Mouse (Mus musculus): ENCODE results near the gene Slc47a1. TPM values are rescaled to one million over a fixed set of nuclear protein-coding genes. Genes with fewer than 3 reads are reported as not detected.
"Not testable (repeated sequence)": the region's sequence is repeated elsewhere in the genome, so short reads cannot be mapped to it uniquely, and the experiment has no call there.

Gene Slc47a1
- polyA plus RNA-seq, 1 experiment = 0.10 TPM

DNA sequence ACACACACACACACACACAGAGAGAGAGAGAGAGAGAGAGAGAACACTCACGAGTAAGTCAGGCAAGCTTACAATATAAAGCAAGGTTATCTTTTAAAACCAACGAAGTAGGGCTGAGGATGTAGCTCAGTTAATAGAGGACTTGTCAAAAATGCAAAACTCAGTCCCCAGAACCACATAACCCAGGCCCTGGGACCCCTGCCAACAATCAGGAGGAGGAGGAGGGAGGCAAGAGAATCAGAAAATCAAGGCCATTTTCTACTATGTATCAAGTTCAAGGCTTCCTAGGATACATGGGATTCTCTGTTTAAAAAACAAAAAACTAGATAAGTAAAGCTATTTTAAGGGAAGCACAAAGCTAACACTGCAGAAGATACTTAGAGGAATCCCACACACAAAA is 61.3 kb downstream of the Slc47a1 start:
- no peak for DNase-seq (ENCODE audit: low read depth)
- no peak for TF ChIP-seq CTCF (IDR thresholded peaks at IDR 0.05; ENCODE audit: borderline replicate concordance, extremely low read depth, insufficient read depth, insufficient read length)
- no peak for TF ChIP-seq POLR2A (IDR thresholded peaks at IDR 0.05; ENCODE audit: borderline replicate concordance, extremely low read depth, insufficient read depth, insufficient read length, poor library complexity, severe bottlenecking)

DNA sequence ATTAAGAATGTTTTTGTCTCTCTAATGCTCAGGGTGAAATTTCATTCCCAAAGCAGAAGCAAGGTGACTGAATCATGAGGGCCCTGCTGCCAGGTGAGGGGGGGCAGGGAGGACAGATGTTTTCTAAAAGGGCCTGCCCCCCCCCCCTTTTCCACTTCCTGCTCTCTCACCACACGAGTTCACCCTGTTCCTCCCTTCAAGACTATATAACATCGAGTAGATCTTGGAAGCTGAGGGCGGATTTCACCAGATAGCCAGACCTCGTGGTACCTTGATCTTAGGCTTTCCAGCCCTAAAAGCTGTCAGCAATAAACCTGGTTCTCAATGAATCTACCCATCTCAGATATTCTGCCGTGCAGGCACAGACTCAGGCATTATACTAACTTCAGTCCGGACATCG is 67.8 kb downstream of the Slc47a1 start:
- no peak for DNase-seq (ENCODE audit: low read depth)
- no peak for TF ChIP-seq CTCF (IDR thresholded peaks at IDR 0.05; ENCODE audit: borderline replicate concordance, extremely low read depth, insufficient read depth, insufficient read length)
- no peak for TF ChIP-seq POLR2A (IDR thresholded peaks at IDR 0.05; ENCODE audit: borderline replicate concordance, extremely low read depth, insufficient read depth, insufficient read length, poor library complexity, severe bottlenecking)

GRCm38 (mm10) chr11:61309831-61310230 is 68.3 kb downstream of the Slc47a1 start:
- TF ChIP-seq POLR2A (IDR thresholded peaks at IDR 0.05; ENCODE audit: borderline replicate concordance, extremely low read depth, insufficient read depth, insufficient read length, poor library complexity, severe bottlenecking) (no peak), CTCF (IDR thresholded peaks at IDR 0.05; ENCODE audit: borderline replicate concordance, extremely low read depth, insufficient read depth, insufficient read length) (no peak)
- no peak for DNase-seq (ENCODE audit: low read depth)

DNA sequence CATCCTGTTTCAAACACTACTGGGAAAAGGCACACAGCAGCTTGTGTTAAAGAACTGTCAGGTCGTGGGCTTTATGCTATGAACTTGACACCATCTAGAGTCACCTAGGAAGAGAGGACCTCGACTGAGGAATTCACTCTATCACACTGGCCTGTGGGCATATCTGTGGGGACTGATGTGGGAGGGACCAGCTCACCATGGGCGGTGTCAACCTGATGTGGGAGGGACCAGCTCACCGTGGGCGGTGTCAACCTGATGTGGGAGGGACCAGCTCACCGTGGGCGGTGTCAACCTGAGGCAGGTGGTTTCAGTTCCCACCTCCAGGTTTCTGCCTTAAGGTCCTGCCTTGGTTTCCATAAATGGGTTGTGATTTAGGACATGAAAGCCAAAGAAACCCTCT is 70.3 kb downstream of the Slc47a1 start:
- TF ChIP-seq CTCF (IDR thresholded peaks at IDR 0.05; ENCODE audit: borderline replicate concordance, extremely low read depth, insufficient read depth, insufficient read length) (no peak), POLR2A (IDR thresholded peaks at IDR 0.05; ENCODE audit: borderline replicate concordance, extremely low read depth, insufficient read depth, insufficient read length, poor library complexity, severe bottlenecking) (no peak)
- DNase-seq (ENCODE audit: low read depth) = no peak

GRCm38 (mm10) chr11:61305377-61305776 is 72.8 kb downstream of the Slc47a1 start:
- peak; percentile 30 for DNase-seq (ENCODE audit: low read depth)
- TF ChIP-seq CTCF (IDR thresholded peaks at IDR 0.05; ENCODE audit: borderline replicate concordance, extremely low read depth, insufficient read depth, insufficient read length) (peak; percentile 27; the same call in 1 of the 2 replicates), POLR2A (IDR thresholded peaks at IDR 0.05; ENCODE audit: borderline replicate concordance, extremely low read depth, insufficient read depth, insufficient read length, poor library complexity, severe bottlenecking) (no peak)

DNA sequence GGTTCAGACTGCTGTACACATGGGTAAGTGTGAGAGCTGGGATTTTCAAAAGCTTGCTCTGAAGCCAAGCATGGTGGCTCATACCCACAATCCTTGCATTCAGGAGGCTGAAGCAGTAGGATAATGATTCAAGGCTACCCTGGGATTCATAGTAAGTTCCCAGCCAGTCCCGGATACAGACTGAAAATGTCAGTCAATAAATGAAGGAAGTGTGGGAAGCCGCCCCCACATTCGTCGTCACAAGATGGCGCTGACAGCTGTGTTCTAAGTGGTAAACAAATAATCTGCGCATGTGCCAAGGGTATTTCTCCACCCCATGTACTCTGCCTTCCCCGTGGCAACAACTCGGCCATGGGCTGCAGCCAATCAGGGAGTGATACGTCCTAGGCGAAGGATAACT is 73.6 kb downstream of the Slc47a1 start:
- DNase-seq (ENCODE audit: low read depth) = not testable (repeated sequence)

GRCm38 (mm10) chr11:61300716-61301392 is 77.3 kb downstream of the Slc47a1 start:
- TF ChIP-seq POLR2A (IDR thresholded peaks at IDR 0.05; ENCODE audit: borderline replicate concordance, extremely low read depth, insufficient read depth, insufficient read length, poor library complexity, severe bottlenecking) (no peak), CTCF (IDR thresholded peaks at IDR 0.05; ENCODE audit: borderline replicate concordance, extremely low read depth, insufficient read depth, insufficient read length) (no peak)
- peak; percentile 8 for DNase-seq (ENCODE audit: low read depth)

- no peak for DNase-seq (ENCODE audit: low read depth)
- TF ChIP-seq CTCF (IDR thresholded peaks at IDR 0.05; ENCODE audit: borderline replicate concordance, extremely low read depth, insufficient read depth, insufficient read length) (no peak), POLR2A (IDR thresholded peaks at IDR 0.05; ENCODE audit: borderline replicate concordance, extremely low read depth, insufficient read depth, insufficient read length, poor library complexity, severe bottlenecking) (no peak)
Observed at GRCm38 (mm10) chr11:61300205-61300604, 77.9 kb downstream of the Slc47a1 start.

DNA sequence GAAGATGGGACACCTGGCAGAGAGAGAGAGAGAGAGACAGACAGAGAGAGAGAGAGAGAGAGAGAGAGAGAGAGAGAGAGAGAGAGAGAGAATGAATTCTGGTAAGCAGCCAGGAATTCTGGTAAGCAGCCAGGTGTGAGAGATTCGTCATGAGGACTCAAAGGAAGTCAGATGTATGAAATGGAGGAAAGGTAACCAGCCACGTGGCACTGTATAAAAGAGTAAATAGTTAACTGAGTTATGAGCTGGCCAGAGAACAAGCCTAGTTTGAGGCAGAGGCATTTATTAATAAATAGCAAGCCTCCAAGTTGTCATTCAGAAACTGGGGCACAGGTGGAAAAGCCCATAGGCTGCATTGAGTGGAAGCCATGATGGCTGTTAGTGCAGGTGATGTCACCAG is 80.2 kb downstream of the Slc47a1 start:
- no peak for TF ChIP-seq POLR2A (IDR thresholded peaks at IDR 0.05; ENCODE audit: borderline replicate concordance, extremely low read depth, insufficient read depth, insufficient read length, poor library complexity, severe bottlenecking)
- TF ChIP-seq CTCF (IDR thresholded peaks at IDR 0.05; ENCODE audit: borderline replicate concordance, extremely low read depth, insufficient read depth, insufficient read length) = no peak
- DNase-seq (ENCODE audit: low read depth) = no peak

DNA sequence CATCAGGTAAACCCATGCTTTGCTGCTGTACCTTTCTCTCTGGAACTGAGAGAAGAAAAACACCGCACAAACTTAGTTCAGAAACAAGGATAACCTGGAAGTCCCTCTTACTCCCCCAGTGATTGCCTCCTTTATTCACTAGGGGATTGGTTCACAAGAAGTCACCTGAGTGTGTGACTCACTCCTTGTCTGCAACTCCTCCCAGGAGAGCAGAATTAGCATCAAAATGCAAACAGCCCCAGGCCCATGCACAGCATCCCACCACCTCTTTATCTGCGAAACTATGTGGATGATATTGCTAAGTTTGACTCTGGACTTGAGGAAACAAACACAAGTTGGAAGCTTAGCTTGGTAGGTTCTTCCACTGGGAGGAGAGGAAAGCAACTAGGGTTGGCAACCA is 80.8 kb downstream of the Slc47a1 start:
- DNase-seq (ENCODE audit: low read depth) = no peak
- TF ChIP-seq CTCF (IDR thresholded peaks at IDR 0.05; ENCODE audit: borderline replicate concordance, extremely low read depth, insufficient read depth, insufficient read length) (no peak), POLR2A (IDR thresholded peaks at IDR 0.05; ENCODE audit: borderline replicate concordance, extremely low read depth, insufficient read depth, insufficient read length, poor library complexity, severe bottlenecking) (no peak)

DNA sequence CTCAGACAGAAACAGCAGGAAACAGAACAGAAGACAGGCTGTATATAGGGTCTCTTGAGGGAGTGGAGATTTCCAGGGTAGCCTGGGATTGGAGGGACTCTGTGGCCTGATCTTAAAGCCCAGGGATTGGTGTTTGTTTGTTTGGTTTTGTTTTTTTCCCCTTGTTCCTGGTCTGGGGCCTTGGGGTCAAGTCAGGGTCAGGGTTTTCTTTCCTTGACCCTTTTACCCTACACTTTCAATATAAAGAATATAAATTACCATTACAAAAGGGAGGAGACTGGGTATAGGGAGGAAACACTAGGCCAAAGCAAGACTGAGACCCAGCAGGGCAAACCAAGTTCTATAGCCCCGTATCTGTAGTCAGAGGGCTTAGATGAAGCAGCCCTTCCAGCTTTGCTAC is 81.6 kb downstream of the Slc47a1 start:
- DNase-seq (ENCODE audit: low read depth) = no peak
- TF ChIP-seq CTCF (IDR thresholded peaks at IDR 0.05; ENCODE audit: borderline replicate concordance, extremely low read depth, insufficient read depth, insufficient read length) (no peak), POLR2A (IDR thresholded peaks at IDR 0.05; ENCODE audit: borderline replicate concordance, extremely low read depth, insufficient read depth, insufficient read length, poor library complexity, severe bottlenecking) (no peak)

DNA sequence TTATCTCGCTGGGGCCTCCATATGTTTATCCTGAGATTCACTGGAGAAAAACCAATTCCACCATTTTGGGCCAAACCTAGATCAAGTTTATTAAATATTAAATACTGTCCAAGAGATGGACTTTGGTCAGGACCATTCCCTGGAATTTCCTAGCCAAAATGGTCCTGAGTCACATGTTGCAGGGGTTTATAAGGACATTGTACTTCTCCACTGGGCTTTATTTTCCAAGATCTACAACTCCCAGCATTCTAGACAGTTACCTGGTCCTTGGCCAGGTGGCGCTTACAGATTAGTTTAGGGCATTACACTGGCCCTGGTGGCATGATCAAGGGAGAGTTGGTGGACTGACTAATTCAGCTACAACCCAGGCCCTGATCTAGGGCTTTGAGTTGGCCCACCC is 82.6 kb downstream of the Slc47a1 start:
- TF ChIP-seq POLR2A (IDR thresholded peaks at IDR 0.05; ENCODE audit: borderline replicate concordance, extremely low read depth, insufficient read depth, insufficient read length, poor library complexity, severe bottlenecking) = no peak
- TF ChIP-seq CTCF (IDR thresholded peaks at IDR 0.05; ENCODE audit: borderline replicate concordance, extremely low read depth, insufficient read depth, insufficient read length) = no peak
- no peak for DNase-seq (ENCODE audit: low read depth)

All from brain, embryonic 14.5 days (tissue).